Mouse (Mus musculus) brain, embryonic 14.5 days (tissue): ENCODE measurements around the gene Sec24c. TPM values are rescaled to one million over a fixed set of nuclear protein-coding genes. Genes with fewer than 3 reads are reported as not detected.
A peak's percentile ranks its signal among the peaks of the same experiment; 100 is the strongest.

Source experiments
- DNase-seq: peaks from one replicate; pipeline ENCODE4 v3.0.0-alpha.2; 2011; ENCODE audit warnings: low read depth
- CTCF ChIP-seq: fragments of 200-500 bp; IDR thresholded peaks from 2 replicates; pipeline ENCODE4 v1.5.1; 2012; ENCODE audit warnings: inconsistent platforms, mild to moderate bottlenecking, moderate library complexity, borderline replicate concordance; ENCODE audit not compliant: insufficient read depth, insufficient read length; ENCODE audit errors: extremely low read depth
- POLR2A ChIP-seq: fragments of 200-500 bp; IDR thresholded peaks from 2 replicates; pipeline ENCODE4 v1.6.1; 2012; ENCODE audit warnings: mild to moderate bottlenecking, inconsistent platforms, borderline replicate concordance; ENCODE audit not compliant: poor library complexity, insufficient read depth, insufficient read length, severe bottlenecking; ENCODE audit errors: extremely low read depth
- polyA plus RNA-seq: library from polyadenylated mRNA; depleted of rRNA; stranded (reverse); fragments of >200 nt; gene quantifications from 2 replicates; pipeline ENCODE4 v1.2.3, GENCODE M21; 2012

The Sec24c gene
- polyA plus RNA-seq, 1 experiment = 159 TPM

DNA sequence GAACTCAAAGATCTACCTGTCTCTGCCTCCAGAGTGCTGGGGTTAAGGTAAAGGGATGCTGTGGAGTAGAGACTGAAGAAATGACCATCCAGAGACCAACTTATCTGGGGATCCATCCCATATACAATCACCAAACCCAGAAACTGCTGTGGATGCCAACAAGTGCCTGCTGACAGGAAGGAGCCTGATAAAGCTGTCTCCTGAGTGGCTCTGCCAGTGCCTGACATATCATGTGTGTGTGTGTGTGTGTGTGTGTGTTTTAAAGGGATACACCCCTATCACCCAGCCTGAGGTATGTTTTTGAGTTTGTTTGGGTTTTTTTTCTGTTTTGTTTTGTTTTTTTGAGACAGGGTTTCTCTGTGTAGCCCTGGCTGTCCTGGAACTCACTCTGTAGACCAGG, 27.7 kb upstream of the Sec24c start:
- TF ChIP-seq POLR2A = no peak
- no peak for TF ChIP-seq CTCF
- no peak for DNase-seq

DNA sequence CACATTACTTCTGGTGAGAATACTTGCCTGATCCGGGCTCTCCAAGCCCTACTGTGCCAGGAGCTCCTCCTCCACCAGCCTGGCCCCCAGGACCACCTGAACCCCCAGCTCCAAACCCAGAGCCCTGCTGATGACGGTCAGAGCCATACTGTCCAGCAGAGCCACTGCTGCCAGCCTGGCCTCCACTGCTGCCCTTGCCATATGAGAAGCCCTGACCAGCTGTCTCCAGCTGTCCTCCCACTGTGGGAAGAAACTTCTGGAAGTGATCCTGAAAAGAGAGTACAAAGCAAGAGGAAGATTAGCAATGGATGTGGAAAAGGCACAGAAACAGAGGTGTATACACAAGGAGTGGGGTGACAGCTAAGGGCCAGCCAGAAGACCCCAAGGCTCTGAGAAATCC, 23.1 kb upstream of the Sec24c start:
- no peak for DNase-seq
- TF ChIP-seq CTCF (no peak), POLR2A (no peak)

DNA sequence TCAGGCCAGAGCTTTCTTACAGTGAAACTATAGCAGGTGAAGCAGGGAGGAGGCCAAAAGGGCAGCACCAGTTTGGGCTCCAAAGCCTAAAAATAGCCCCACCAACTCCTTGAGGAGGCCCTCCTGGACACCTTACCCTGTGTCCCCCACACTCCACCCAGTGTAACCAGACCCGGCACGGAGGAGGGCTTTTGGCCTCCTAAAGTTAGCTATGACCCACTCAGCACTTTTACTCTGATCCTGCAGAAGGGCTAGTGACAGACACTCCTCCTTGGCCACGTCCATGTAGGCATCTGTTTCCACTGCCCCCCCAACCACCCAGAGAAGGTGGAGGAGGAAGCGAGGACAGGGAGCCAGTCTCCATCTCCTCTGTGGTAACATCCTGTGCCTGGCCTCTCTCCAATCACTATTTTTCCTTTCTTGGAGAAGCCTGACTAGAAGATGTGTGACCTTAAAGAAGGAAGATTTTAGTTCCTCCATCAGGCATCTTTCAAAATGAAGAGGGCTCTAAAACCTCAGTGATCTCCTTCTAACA, 22.3 kb upstream of the Sec24c start:
- TF ChIP-seq CTCF = no peak
- no peak for TF ChIP-seq POLR2A

DNA sequence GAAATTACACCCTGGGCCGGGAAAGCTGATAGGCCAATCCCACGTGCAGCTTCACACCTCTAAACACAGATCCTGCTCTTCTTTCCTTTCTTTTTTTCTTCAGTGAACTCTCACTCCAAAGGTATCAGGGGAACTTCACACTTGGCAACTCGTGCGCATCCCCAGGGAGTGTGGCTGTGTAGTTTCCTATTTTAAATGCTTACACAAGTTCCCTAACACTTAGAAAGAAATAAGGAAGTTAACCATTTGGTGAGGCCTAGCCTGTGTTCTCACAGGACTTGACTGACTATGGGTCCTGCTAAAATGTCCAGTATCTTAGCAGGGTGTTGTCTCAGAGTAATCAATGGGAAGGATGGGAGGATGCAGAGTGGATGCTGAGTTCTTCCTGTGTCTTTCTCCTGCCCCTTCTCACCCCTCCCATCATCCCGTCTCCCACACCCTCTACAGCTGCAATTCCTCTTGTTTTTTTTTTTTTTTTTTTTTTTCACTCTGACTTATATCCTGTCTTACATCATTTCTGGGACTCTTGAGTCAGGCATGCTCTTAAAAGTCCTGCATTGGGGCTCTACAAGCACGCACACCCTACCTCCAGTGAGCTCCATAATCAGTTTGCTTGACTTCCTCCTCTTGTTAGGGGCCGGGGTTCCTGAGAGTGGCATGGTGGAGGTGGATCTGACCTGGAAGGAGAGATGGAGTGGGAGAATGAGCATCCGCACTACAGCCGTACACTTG, 19.3 kb upstream of the Sec24c start:
- TF ChIP-seq POLR2A = no peak
- no peak for TF ChIP-seq CTCF
- DNase-seq = no peak

More for the DNA sequence above, 22.3 kb upstream of the Sec24c start:
- DNase-seq = no peak

DNA sequence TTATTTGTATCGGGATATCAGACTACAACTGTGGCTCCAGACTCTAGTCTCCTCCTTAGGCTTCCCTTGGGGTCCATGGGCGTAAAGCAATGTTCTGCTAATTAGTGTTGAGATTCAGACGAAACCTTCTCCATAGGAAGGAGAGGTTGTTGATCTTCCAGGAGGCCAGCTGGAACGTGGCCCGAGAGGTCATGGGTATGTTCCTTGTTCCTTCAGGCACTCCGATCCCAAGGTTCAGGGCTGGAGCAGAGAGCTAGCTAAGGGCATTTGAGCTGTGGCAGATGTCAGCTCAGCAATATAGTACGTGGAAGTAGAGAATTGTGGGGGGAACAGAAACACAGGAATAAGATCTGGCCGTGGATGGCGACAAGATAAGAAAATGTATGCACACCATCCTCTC, 18.4 kb upstream of the Sec24c start:
- TF ChIP-seq CTCF = no peak
- no peak for TF ChIP-seq POLR2A
- DNase-seq = no peak

DNA sequence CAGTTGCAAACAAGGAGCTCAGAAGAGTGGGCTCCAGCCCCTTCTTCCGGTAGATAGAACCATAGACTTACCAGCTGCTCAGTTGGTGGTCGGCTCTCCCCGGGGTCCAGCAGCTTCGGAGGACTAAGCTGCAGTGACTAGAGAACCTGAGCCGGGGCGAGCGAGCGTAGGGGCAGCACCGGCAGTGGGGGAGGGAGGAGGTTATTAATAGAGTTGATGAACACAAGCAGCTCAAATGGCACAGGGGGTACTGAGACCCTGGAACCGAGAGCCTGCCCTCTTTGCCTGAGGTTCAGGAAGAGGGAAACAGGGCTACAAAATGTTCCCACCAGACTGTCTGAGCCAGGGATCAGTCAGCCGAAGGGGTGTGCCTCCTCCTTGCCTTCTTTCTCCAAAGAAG, 17.7 kb upstream of the Sec24c start, which contains the start of gene Myoz1:
Gene Myoz1, minus strand, starts transcription at position 180 of the 400 bp plus-strand sequence.
- no peak for DNase-seq
- TF ChIP-seq CTCF = no peak
- TF ChIP-seq POLR2A = no peak

DNA sequence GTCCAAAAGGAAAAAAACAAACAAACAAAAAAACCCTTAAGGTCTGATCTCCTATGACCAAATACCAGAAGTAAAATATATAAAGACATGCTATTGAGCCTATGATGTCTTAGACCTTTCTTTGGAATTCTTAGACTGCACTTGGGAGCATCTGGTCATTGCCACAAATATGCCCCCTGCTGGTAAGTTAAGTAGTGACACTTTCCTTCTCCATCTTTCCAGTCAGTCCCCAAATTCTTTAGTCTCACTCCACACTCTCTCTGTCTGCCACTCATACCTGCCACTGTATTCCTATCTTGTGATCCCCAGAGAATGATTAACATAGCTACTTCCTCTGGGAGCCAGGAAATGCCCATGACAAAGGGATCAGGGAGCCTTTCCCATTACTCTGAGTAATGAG, 15.8 kb upstream of the Sec24c start:
- TF ChIP-seq POLR2A (no peak), CTCF (peak; percentile 66; the same call in 1 of the 2 replicates)
- DNase-seq = peak; percentile 67

DNA sequence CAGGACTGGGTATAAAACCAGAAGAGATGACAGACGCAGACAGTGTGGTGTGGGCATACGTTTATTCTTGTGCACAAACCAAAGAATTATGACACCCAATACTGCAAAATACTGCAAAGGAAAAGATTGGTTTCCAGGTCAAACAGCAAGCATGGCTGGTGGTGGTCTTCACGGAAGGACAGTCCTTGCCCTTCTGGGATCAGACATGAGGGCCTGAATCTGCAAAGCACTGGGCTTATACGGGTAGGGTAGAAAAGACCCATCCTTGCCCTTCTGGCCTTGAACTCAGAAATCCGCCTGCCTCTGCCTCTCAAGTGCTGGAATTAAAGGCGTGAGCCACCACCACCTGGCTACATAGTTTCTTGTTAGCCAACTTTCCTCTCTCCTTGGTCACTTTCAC, 15.2 kb upstream of the Sec24c start:
- no peak for TF ChIP-seq POLR2A
- TF ChIP-seq CTCF = no peak

DNA sequence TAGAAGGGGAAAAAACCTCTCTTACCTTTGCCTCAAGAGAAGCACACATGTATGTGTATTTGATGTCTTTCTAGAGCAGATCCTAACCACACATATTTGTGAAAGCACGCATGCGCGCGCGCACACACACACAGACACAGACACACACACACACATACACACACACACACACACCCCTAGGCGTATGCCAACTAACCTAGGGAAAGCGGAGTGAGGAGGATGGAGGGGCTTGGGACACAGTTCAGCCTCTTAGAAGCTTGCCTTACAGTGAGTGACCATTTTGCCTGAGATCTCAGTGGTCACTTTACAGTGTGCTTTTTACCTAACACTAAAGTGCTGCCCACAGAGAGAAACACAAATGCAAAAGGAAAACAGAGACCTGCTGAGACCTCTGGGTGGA, 14.4 kb upstream of the Sec24c start:
- TF ChIP-seq CTCF (no peak), POLR2A (no peak)

More for the DNA sequence above, 15.2 kb upstream of the Sec24c start:
- no peak for DNase-seq

DNA sequence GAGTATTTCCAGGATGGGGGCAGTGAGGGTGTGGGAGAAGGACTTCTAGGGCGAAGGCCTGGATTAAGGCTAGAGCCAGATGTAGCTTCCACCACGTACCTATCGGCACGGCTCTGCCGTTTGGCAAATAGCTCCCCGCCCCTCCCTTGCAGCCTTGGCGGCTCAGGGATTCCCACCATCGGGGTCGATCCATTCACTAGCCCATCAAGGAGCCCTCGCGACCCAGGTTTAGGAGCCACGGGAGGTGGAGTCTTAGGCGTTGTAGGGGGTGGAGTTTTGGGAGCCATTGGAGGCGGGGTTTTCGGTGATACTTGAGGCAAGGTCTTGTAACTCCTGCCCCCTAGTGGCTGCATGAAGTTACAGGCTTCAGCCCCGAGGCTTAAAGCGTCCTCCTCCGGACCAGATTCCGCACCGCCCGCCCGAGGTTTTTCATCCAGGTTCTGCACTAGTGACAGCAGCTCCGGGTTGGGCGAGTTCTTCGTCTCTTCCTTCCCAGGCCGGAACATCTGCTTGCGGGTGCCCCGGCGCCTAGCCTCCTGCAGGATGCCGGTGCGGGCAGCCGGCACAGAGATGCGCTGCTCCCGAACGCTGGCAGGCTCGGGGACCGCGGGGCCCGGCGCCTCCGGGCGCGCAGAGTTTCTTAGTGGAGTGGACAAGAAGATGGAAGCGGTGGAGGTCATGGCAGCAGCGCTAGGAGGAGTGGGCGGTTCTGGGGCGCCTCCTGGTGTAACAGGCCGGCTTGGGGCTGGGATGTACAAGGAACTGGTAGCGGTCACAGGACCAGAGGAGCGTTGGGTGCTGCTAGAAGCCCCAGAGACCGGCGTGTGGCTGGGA, 13.1 kb upstream of the Sec24c start:
- TF ChIP-seq CTCF (peak; percentile 93), POLR2A (no peak)
- DNase-seq = peak; percentile 98

More for the DNA sequence above, 14.4 kb upstream of the Sec24c start:
- no peak for DNase-seq

DNA sequence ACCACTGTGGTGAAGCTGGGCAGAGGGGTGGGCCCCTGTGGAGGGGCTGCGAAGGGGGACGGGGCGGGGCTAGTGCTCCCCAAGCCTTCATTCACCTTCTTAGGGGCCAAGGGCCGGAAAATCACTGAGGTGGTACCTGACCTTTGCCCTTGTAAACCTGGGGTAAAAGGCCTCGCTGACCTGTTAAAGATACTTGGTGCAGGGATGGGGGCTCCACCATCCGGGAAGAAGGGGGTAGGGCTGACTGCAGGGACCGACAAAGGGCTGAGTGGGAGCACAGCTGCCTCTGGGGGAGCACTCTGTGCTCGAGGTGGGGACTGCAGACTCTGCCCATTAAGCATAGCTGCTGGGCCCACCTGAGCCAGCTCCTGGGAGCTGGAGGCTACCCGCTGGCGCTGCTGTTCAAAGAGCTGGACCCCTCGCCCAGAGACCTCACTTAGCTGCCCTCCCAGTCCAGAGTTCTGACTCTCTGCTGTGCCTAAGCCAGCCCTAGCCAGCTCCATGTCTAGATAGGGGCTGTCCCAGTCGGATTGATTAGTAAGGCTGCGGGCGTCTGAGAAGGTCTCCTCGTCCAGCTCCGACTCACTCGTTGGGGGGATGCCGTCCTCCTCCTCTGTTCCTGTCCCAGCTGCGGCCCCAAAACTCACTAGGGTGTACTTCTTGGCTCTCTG, 12.3 kb upstream of the Sec24c start:
- no peak for TF ChIP-seq CTCF
- TF ChIP-seq POLR2A = no peak
- peak; percentile 47 for DNase-seq
